Mouse (Mus musculus): ENCODE measurements around the gene Ntm. TPM values are rescaled to one million over a fixed set of nuclear protein-coding genes. Genes with fewer than 3 reads are reported as not detected.

Gene Ntm
- polyA plus RNA-seq, 1 experiment from 2014 or later: 22.6 TPM

- 83% methylated on average over 2 of the region's 2 CpGs for WGBS
- Histone ChIP-seq H3K4me1 (ENCODE audit: control insufficient read depth, insufficient read depth, low read length) (no peaks in the 10 kb centered on the region), H3K9me3 (ENCODE audit: control insufficient read depth, low read length) (no peaks in the 10 kb centered on the region), H3K36me3 (ENCODE audit: control insufficient read depth, insufficient read depth, low read length) (no peaks in the 10 kb centered on the region), H3K4me3 (ENCODE audit: low read depth, low read length) (no peak overlapping the region), H3K9ac (ENCODE audit: low read length) (no peak overlapping the region), H3K4me2 (ENCODE audit: low read depth) (no peak overlapping the region), H3K27me3 (ENCODE audit: control insufficient read depth, insufficient read depth, low read length) (no peaks in the 10 kb centered on the region), H3K27ac (ENCODE audit: low read depth, low read length) (no peak overlapping the region)
- no peak for DNase-seq (ENCODE audit: low spot score)
- ATAC-seq (ENCODE audit: insufficient read depth, low FRiP score, low TSS enrichment): no peak
These were observed 722.1 kb downstream of the Ntm start for GRCm38 (mm10) chr9:29240797-29241196.

- Histone ChIP-seq H3K9me3 (ENCODE audit: control insufficient read depth, low read length) (no peaks in the 10 kb centered on the region), H3K27me3 (ENCODE audit: control insufficient read depth, insufficient read depth, low read length) (no peaks in the 10 kb centered on the region), H3K4me3 (ENCODE audit: low read depth, low read length) (no peak overlapping the region), H3K27ac (ENCODE audit: low read depth, low read length) (no peak overlapping the region), H3K4me2 (ENCODE audit: low read depth) (no peak overlapping the region), H3K4me1 (ENCODE audit: control insufficient read depth, insufficient read depth, low read length) (no peaks in the 10 kb centered on the region), H3K9ac (ENCODE audit: low read length) (no peak overlapping the region), H3K36me3 (ENCODE audit: control insufficient read depth, insufficient read depth, low read length) (no peaks in the 10 kb centered on the region)
- ATAC-seq (ENCODE audit: insufficient read depth, low FRiP score, low TSS enrichment) (no peak), DNase-seq (ENCODE audit: low spot score) (no peak)
- 89% methylated on average over 3 of the region's 3 CpGs for WGBS
These were observed 724.0 kb downstream of the Ntm start for GRCm38 (mm10) chr9:29238973-29239372.

GRCm38 (mm10) chr9:29236752-29237151 is 726.2 kb downstream of the Ntm start:
- H3K27ac ChIP-seq (ENCODE audit: low read depth, low read length): no peak overlapping the region
- ATAC-seq (ENCODE audit: insufficient read depth, low FRiP score, low TSS enrichment) (no peak), DNase-seq (ENCODE audit: low spot score) (no peak)
- H3K36me3 ChIP-seq (ENCODE audit: control insufficient read depth, insufficient read depth, low read length): no peaks in the 10 kb centered on the region
- H3K9me3 ChIP-seq (ENCODE audit: control insufficient read depth, low read length): no peaks in the 10 kb centered on the region
- H3K27me3 ChIP-seq (ENCODE audit: control insufficient read depth, insufficient read depth, low read length): no peaks in the 10 kb centered on the region
- no peak overlapping the region for H3K9ac ChIP-seq (ENCODE audit: low read length)
- 92% methylated on average over 3 of the region's 3 CpGs for WGBS
- no peak overlapping the region for H3K4me2 ChIP-seq (ENCODE audit: low read depth)
- no peak overlapping the region for H3K4me3 ChIP-seq (ENCODE audit: low read depth, low read length)
- no peaks in the 10 kb centered on the region for H3K4me1 ChIP-seq (ENCODE audit: control insufficient read depth, insufficient read depth, low read length)

GRCm38 (mm10) chr9:29227747-29228146 is 735.2 kb downstream of the Ntm start:
- no peak for ATAC-seq (ENCODE audit: insufficient read depth, low FRiP score, low TSS enrichment)
- Histone ChIP-seq H3K27me3 (ENCODE audit: control insufficient read depth, insufficient read depth, low read length) (no peaks in the 10 kb centered on the region), H3K4me3 (ENCODE audit: low read depth, low read length) (no peak overlapping the region), H3K9ac (ENCODE audit: low read length) (no peak overlapping the region), H3K9me3 (ENCODE audit: control insufficient read depth, low read length) (no peaks in the 10 kb centered on the region), H3K27ac (ENCODE audit: low read depth, low read length) (no peak overlapping the region), H3K4me1 (ENCODE audit: control insufficient read depth, insufficient read depth, low read length) (no peaks in the 10 kb centered on the region), H3K36me3 (ENCODE audit: control insufficient read depth, insufficient read depth, low read length) (no peaks in the 10 kb centered on the region), H3K4me2 (ENCODE audit: low read depth) (no peak overlapping the region)
- WGBS: 91% methylated on average over 4 of the region's 4 CpGs
- DNase-seq (ENCODE audit: low spot score): no peak

GRCm38 (mm10) chr9:29222915-29223545 is 739.9 kb downstream of the Ntm start:
- Histone ChIP-seq H3K4me1 (ENCODE audit: control insufficient read depth, insufficient read depth, low read length) (no peaks in the 10 kb centered on the region), H3K4me2 (ENCODE audit: low read depth) (no peak overlapping the region), H3K36me3 (ENCODE audit: control insufficient read depth, insufficient read depth, low read length) (no peaks in the 10 kb centered on the region), H3K9ac (ENCODE audit: low read length) (no peak overlapping the region), H3K27me3 (ENCODE audit: control insufficient read depth, insufficient read depth, low read length) (0 out of 2 replicates have a peak, but pooled peaks cover 2% of the 10 kb centered on the region), H3K4me3 (ENCODE audit: low read depth, low read length) (no peak overlapping the region), H3K9me3 (ENCODE audit: control insufficient read depth, low read length) (no peaks in the 10 kb centered on the region), H3K27ac (ENCODE audit: low read depth, low read length) (no peak overlapping the region)
- DNase-seq (ENCODE audit: low spot score) (no peak), ATAC-seq (ENCODE audit: insufficient read depth, low FRiP score, low TSS enrichment) (no peak)
- WGBS: 47% methylated on average over 10 of the region's 10 CpGs

GRCm38 (mm10) chr9:29220941-29221615 is 741.9 kb downstream of the Ntm start:
- Histone ChIP-seq H3K4me3 (ENCODE audit: low read depth, low read length) (no peak overlapping the region), H3K27ac (ENCODE audit: low read depth, low read length) (no peak overlapping the region), H3K36me3 (ENCODE audit: control insufficient read depth, insufficient read depth, low read length) (no peaks in the 10 kb centered on the region), H3K4me1 (ENCODE audit: control insufficient read depth, insufficient read depth, low read length) (no peaks in the 10 kb centered on the region), H3K9ac (ENCODE audit: low read length) (no peak overlapping the region), H3K9me3 (ENCODE audit: control insufficient read depth, low read length) (no peaks in the 10 kb centered on the region), H3K4me2 (ENCODE audit: low read depth) (no peak overlapping the region), H3K27me3 (ENCODE audit: control insufficient read depth, insufficient read depth, low read length) (0 out of 2 replicates have a peak, but pooled peaks cover 2% of the 10 kb centered on the region)
- no peak for DNase-seq (ENCODE audit: low spot score)
- no peak for ATAC-seq (ENCODE audit: insufficient read depth, low FRiP score, low TSS enrichment)
- WGBS: 27% methylated on average over 5 of the region's 5 CpGs

- no peak overlapping the region for H3K4me2 ChIP-seq (ENCODE audit: low read depth)
- H3K27ac ChIP-seq (ENCODE audit: low read depth, low read length): no peak overlapping the region
- 0 out of 2 replicates have a peak, but pooled peaks cover 2% of the 10 kb centered on the region for H3K27me3 ChIP-seq (ENCODE audit: control insufficient read depth, insufficient read depth, low read length)
- WGBS: 31% methylated on average over 11 of the region's 11 CpGs
- H3K36me3 ChIP-seq (ENCODE audit: control insufficient read depth, insufficient read depth, low read length): no peaks in the 10 kb centered on the region
- H3K9me3 ChIP-seq (ENCODE audit: control insufficient read depth, low read length): no peaks in the 10 kb centered on the region
- no peak overlapping the region for H3K9ac ChIP-seq (ENCODE audit: low read length)
- no peaks in the 10 kb centered on the region for H3K4me1 ChIP-seq (ENCODE audit: control insufficient read depth, insufficient read depth, low read length)
- no peak overlapping the region for H3K4me3 ChIP-seq (ENCODE audit: low read depth, low read length)
- DNase-seq (ENCODE audit: low spot score) (no peak), ATAC-seq (ENCODE audit: insufficient read depth, low FRiP score, low TSS enrichment) (no peak)
These were observed 742.4 kb downstream of the Ntm start for GRCm38 (mm10) chr9:29220493-29220892.

- H3K4me2 ChIP-seq (ENCODE audit: low read depth): no peak overlapping the region
- no peak overlapping the region for H3K4me3 ChIP-seq (ENCODE audit: low read depth, low read length)
- H3K27ac ChIP-seq (ENCODE audit: low read depth, low read length): no peak overlapping the region
- ATAC-seq (ENCODE audit: insufficient read depth, low FRiP score, low TSS enrichment) (no peak), DNase-seq (ENCODE audit: low spot score) (no peak)
- WGBS: 91% methylated on average over 7 of the region's 7 CpGs
- 0 out of 2 replicates have a peak, but pooled peaks cover 2% of the 10 kb centered on the region for H3K27me3 ChIP-seq (ENCODE audit: control insufficient read depth, insufficient read depth, low read length)
- H3K4me1 ChIP-seq (ENCODE audit: control insufficient read depth, insufficient read depth, low read length): no peaks in the 10 kb centered on the region
- H3K9me3 ChIP-seq (ENCODE audit: control insufficient read depth, low read length): no peaks in the 10 kb centered on the region
- H3K9ac ChIP-seq (ENCODE audit: low read length): no peak overlapping the region
- no peaks in the 10 kb centered on the region for H3K36me3 ChIP-seq (ENCODE audit: control insufficient read depth, insufficient read depth, low read length)
These were observed 745.0 kb downstream of the Ntm start for GRCm38 (mm10) chr9:29217951-29218350.

- H3K4me2 ChIP-seq (ENCODE audit: low read depth): no peak overlapping the region
- no peak overlapping the region for H3K27ac ChIP-seq (ENCODE audit: low read depth, low read length)
- no peaks in the 10 kb centered on the region for H3K4me1 ChIP-seq (ENCODE audit: control insufficient read depth, insufficient read depth, low read length)
- H3K4me3 ChIP-seq (ENCODE audit: low read depth, low read length): no peak overlapping the region
- no peaks in the 10 kb centered on the region for H3K9me3 ChIP-seq (ENCODE audit: control insufficient read depth, low read length)
- ATAC-seq (ENCODE audit: insufficient read depth, low FRiP score, low TSS enrichment) (no peak), DNase-seq (ENCODE audit: low spot score) (no peak)
- WGBS: 70% methylated on average over 8 of the region's 8 CpGs
- H3K36me3 ChIP-seq (ENCODE audit: control insufficient read depth, insufficient read depth, low read length): no peaks in the 10 kb centered on the region
- 0 out of 2 replicates have a peak, but pooled peaks cover 2% of the 10 kb centered on the region for H3K27me3 ChIP-seq (ENCODE audit: control insufficient read depth, insufficient read depth, low read length)
- no peak overlapping the region for H3K9ac ChIP-seq (ENCODE audit: low read length)
These were observed 746.4 kb downstream of the Ntm start for GRCm38 (mm10) chr9:29216528-29216927.
